ENCODE assay signal across 26 mouse cellular contexts in the genomic region with DNA sequence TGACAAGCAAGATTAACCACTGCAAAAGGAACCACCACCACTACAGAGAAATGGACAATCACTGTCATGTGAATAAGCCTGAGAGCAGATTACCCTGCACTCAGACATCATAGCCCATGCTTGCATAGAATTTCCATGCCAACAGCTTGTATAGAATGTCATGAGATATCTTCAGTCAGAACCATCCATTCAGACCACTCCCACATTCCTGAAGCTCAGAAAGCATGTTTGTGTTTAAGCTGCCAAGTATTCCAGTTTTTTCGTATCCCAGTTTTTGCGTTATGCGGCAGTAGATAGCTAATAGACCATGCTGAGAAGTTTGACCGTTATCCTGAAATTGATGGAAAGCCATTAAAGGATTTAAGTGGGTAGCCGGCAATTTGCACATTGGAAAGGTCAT.
A peak's percentile ranks its signal among the peaks of the same experiment; 100 is the strongest.
DNase-seq lines count a peak whose midpoint lies in the region; ATAC-seq and TF ChIP-seq lines count a peak whose summit lies in the region.
"Had no signal": no experiment of that assay in that cellular context is flagged by ENCODE, and none has a peak within 500 bp of the region (broad histone marks: within the 10 kb centered on the region; RNA-seq: fewer than 3 reads in every experiment).

No protein-coding gene starts in this region.

- no peak overlapping the region for H3K27ac ChIP-seq in kidney, postnatal 0 days
- H3K27ac ChIP-seq in lung, postnatal 0 days (ENCODE audit: low read length): no peak overlapping the region
- H3K27ac ChIP-seq in hindbrain, embryonic 13.5 days: no peak overlapping the region
- H3K27ac ChIP-seq: embryonic facial prominence, embryonic 12.5 days; embryonic facial prominence, embryonic 15.5 days; forebrain, embryonic 10.5 days; forebrain, embryonic 12.5 days had no signal

- H3K27me3 ChIP-seq in kidney, postnatal 0 days (ENCODE audit: insufficient read depth, low read length): no peaks in the 10 kb centered on the region
- H3K27me3 ChIP-seq in lung, postnatal 0 days (replicated peaks; ENCODE audit: insufficient read depth, low read length): no peaks in the 10 kb centered on the region
- H3K27me3 ChIP-seq in hindbrain, embryonic 13.5 days: no peaks in the 10 kb centered on the region
- H3K27me3 ChIP-seq: embryonic facial prominence, embryonic 12.5 days; embryonic facial prominence, embryonic 15.5 days had no signal

- no peak for ATAC-seq in kidney, postnatal 0 days (replicated peaks; ENCODE audit: low FRiP score, low read depth)
- ATAC-seq in lung, postnatal 0 days: no peak
- ATAC-seq in hindbrain, embryonic 13.5 days (ENCODE audit: low FRiP score): no peak
- ATAC-seq: activated CD4-positive, CD25-positive, alpha-beta regulatory T cell, adult 4 months; forebrain, embryonic 14.5 days; forebrain, embryonic 16.5 days; Patski had no signal

- no peaks in the 10 kb centered on the region for H3K36me3 ChIP-seq in kidney, postnatal 0 days (ENCODE audit: insufficient read depth, low read length)
- no peaks in the 10 kb centered on the region for H3K36me3 ChIP-seq in lung, postnatal 0 days (ENCODE audit: insufficient read depth, low read length)
- H3K36me3 ChIP-seq in hindbrain, embryonic 13.5 days: no peaks in the 10 kb centered on the region
- H3K36me3 ChIP-seq: embryonic facial prominence, embryonic 12.5 days; embryonic facial prominence, embryonic 15.5 days; forebrain, embryonic 10.5 days; forebrain, embryonic 12.5 days had no signal

- WGBS in kidney, postnatal 0 days: 16% methylated on average over 5 of the region's 5 CpGs
- 49% methylated on average over 5 of the region's 5 CpGs for WGBS in lung, postnatal 0 days
- 70% methylated on average over 5 of the region's 5 CpGs for WGBS in hindbrain, embryonic 13.5 days

- H3K4me3 ChIP-seq in kidney, postnatal 0 days (replicated peaks; ENCODE audit: low read depth, low read length): no peak overlapping the region
- no peak overlapping the region for H3K4me3 ChIP-seq in lung, postnatal 0 days (ENCODE audit: low read depth, low read length)
- no peak overlapping the region for H3K4me3 ChIP-seq in hindbrain, embryonic 13.5 days
- H3K4me3 ChIP-seq: embryonic facial prominence, embryonic 12.5 days; embryonic facial prominence, embryonic 15.5 days; erythroblast, embryonic 14.5 days; forebrain, embryonic 10.5 days; forebrain, embryonic 12.5 days had no signal

- H3K4me1 ChIP-seq in kidney, postnatal 0 days (replicated peaks; ENCODE audit: insufficient read depth, low read length): no peaks in the 10 kb centered on the region
- H3K4me1 ChIP-seq in lung, postnatal 0 days (ENCODE audit: insufficient read depth, low read depth, low read length): no peaks in the 10 kb centered on the region
- H3K4me1 ChIP-seq in hindbrain, embryonic 13.5 days (replicated peaks): no peaks in the 10 kb centered on the region; the same call in 1 of the 2 replicates
- H3K4me1 ChIP-seq: embryonic facial prominence, embryonic 12.5 days; embryonic facial prominence, embryonic 15.5 days; forebrain, embryonic 12.5 days had no signal

- no peak overlapping the region for H3K9ac ChIP-seq in kidney, postnatal 0 days (ENCODE audit: low read depth, low read length)
- no peak overlapping the region for H3K9ac ChIP-seq in lung, postnatal 0 days (replicated peaks; ENCODE audit: low read depth)
- H3K9ac ChIP-seq in hindbrain, embryonic 13.5 days: no peak overlapping the region
- H3K9ac ChIP-seq: embryonic facial prominence, embryonic 12.5 days; embryonic facial prominence, embryonic 15.5 days; forebrain, embryonic 12.5 days had no signal

- no peak for TF ChIP-seq POLR2A in brain, embryonic 14.5 days (IDR thresholded peaks at IDR 0.05; ENCODE audit: borderline replicate concordance, extremely low read depth, insufficient read depth, insufficient read length, poor library complexity, severe bottlenecking)

- no peak for TF ChIP-seq EP300 in lung, postnatal 0 days (IDR thresholded peaks at IDR 0.05)

- TF ChIP-seq CTCF in kidney, postnatal 0 days (IDR thresholded peaks at IDR 0.05; ENCODE audit: low read depth): no peak
- no peak for TF ChIP-seq CTCF in lung, postnatal 0 days (IDR thresholded peaks at IDR 0.05)
- no peak for TF ChIP-seq CTCF in brain, embryonic 14.5 days (IDR thresholded peaks at IDR 0.05; ENCODE audit: borderline replicate concordance, extremely low read depth, insufficient read depth, insufficient read length)

- H3K4me2 ChIP-seq in kidney, postnatal 0 days (ENCODE audit: low read length): no peak overlapping the region
- no peak overlapping the region for H3K4me2 ChIP-seq in lung, postnatal 0 days (replicated peaks; ENCODE audit: low read depth, low read length)
- H3K4me2 ChIP-seq in hindbrain, embryonic 13.5 days: no peak overlapping the region
- H3K4me2 ChIP-seq: embryonic facial prominence, embryonic 12.5 days; embryonic facial prominence, embryonic 15.5 days; forebrain, embryonic 12.5 days had no signal

- peak; percentile 50 for DNase-seq in kidney, postnatal 0 days (ENCODE audit: low spot score)
- no peak for DNase-seq in kidney, adult 11 months
- DNase-seq in lung, postnatal 0 days (ENCODE audit: low spot score): peak; percentile 17
- DNase-seq in lung, adult 18-20 months: no peak
- peak; percentile 20 for DNase-seq in brain, embryonic 14.5 days (ENCODE audit: low read depth)
- DNase-seq in urinary bladder, postnatal 36 days (ENCODE audit: low spot score in 2 of 2): no peak
- DNase-seq: adrenal gland, adult 8-10 months; adrenal gland, postnatal 14 days; adrenal gland, postnatal 36 days; cerebellum, adult 11 months; cerebellum, adult 18-20 months; cerebellum, adult 8-10 months; cerebellum, adult 9-11 months; cerebellum, postnatal 14 days; cerebellum, postnatal 36 days; embryo, embryonic 11 days had no signal

- H3K9me3 ChIP-seq in kidney, postnatal 0 days (replicated peaks; ENCODE audit: low read length): no peaks in the 10 kb centered on the region
- no peaks in the 10 kb centered on the region for H3K9me3 ChIP-seq in lung, postnatal 0 days (ENCODE audit: low read length)
- no peaks in the 10 kb centered on the region for H3K9me3 ChIP-seq in hindbrain, embryonic 13.5 days
- H3K9me3 ChIP-seq: embryonic facial prominence, embryonic 12.5 days; embryonic facial prominence, embryonic 15.5 days; forebrain, embryonic 10.5 days; forebrain, embryonic 12.5 days had no signal

Comparison
In these comparisons a context has a peak if more than half of its experiments do, and no peak if none do; other contexts are left out.
1. DNase-seq: peak in kidney, postnatal 0 days (single experiment), lung, postnatal 0 days (single experiment) and brain, embryonic 14.5 days (single experiment); none in kidney, adult 11 months (single experiment), lung, adult 18-20 months (0 of 2) and urinary bladder, postnatal 36 days (0 of 2).